Mouse (Mus musculus) thymus, postnatal 4 days (tissue): ENCODE measurements at regions not wholly inside any gene's neighbourhood (a gene's known extent, or its start where the extent isn't known, plus 50 kb on each side); places are given as distances from the start of the nearest gene placed in this dataset.

Experiments used
- DNase-seq: peaks from one replicate; pipeline ENCODE4 v3.0.0; 2021

DNA sequence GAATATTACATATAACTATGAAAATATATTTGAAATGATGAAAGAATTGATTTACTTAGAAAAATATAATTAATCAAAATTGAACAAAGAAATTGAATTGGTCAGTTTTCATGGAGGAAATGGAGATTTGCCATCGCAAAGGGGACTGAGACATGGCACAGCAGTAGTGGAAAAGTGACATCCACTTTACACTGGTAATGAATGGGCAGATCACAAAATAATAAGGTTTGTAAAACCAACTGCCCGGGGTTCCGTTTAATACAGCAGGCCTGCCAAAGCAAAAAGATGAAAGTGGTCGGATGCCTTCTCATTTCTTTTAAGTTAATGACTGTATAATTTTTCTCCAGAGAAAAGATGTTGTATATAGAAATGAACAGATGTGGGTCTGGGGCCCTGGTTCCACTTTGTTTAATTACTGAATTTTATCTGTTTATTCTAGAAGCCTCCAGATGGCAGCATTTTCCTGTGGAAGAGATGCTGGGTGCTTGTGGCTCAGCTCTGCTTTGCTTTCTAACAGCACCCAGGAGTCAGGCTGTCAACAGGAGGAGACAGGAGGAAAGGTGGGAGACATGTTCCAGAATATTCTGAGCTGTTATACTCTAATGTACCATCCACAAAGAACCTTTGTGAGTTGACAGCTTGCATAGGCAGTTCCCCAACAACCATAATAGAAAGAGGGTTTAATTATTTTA is 75.6 kb upstream of the Fbxl17 start:
- DNase-seq = no peak

DNA sequence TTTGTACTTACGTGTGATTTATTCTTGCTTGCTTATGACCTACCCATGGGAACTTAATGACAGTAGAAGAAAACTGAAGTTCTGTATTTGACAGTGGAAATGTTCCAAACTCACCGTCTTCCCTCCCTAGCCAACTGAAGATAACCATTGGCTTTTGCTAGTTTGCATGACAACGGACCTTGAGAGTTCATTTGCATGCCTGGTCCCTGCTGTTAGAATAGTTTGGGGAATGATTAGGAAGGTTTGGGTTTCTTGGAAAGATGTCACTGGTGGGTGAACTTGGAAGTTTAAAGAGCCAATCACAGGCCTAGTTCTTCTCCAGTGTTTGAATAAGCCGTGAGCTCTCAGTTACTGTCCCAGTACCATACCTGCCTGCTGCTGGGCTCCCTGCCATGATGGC is 83.1 kb upstream of the Fbxl17 start:
- DNase-seq = no peak

DNA sequence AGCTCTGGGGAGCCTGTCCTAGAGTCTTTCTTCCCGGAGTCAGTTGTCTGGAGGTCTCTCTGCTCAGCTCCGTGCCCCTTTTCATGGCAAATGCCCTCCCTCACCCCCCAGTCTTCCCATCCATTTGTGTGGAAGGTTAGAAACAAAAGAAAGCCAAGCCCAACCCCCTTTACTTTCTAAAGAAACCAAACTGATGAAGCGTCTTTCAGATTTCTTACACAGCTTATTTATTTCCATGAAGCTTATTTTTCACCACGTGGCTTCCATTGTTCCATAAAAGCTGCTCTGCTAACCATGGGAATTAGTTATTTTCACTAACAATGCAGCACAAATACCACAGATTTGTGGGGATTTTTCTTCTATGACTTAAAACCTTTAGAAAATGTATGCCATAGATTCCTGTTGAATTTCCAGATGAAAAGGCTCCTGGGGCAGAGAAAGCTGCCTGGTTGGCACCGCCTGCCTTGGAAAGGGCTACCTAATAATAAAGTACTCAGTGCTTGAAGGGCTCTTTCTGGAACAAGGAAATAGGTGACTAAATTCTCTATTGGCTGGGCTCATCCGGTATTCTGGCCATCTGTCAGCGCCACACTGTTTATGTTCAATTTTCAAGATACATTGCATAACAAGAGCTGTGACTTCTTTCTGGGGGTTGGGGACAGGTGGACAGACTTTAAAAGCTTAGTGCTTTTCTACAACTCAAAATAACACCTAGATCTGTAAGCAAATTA is 107.4 kb upstream of the Fbxl17 start:
- DNase-seq = no peak

DNA sequence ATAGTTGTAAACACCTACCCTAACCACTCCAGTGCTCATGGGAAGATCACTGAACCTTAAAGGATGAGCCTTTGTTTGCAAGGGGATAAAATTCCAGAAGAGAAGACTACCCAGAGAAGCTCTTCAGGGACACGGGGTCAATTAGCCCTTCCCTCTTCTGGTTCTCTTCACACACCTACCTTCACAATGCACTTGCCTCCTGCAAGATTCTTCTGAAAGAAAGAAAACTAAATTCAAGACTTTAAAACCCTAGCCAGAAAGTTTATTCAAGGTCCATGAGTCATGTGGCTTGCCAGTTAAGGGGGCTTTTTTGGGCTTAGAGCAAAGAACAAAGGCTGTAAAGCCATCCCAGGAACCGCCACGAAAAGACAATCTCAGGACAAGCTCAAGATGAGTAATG is 122.9 kb upstream of the Fbxl17 start:
- no peak for DNase-seq

DNA sequence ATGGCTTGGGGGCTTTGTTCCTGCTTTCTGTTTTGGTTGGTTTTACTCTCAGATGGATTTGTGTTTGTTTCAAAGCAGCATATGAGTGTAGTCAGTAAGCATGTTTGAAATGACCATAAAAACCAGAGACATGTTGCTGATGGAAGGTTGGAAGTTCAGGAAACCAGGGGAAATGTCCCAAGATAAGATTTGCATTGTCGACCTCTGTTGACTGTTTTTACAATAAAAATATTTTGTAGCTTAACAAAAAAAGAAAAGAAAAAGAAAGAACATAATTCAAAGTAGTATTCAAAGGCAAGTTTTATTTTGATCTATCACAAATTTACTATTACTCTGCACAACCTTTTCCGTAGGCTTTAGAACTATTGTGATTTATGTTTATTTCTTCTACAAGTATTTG is 137.8 kb upstream of the Fbxl17 start:
- DNase-seq = no peak

DNA sequence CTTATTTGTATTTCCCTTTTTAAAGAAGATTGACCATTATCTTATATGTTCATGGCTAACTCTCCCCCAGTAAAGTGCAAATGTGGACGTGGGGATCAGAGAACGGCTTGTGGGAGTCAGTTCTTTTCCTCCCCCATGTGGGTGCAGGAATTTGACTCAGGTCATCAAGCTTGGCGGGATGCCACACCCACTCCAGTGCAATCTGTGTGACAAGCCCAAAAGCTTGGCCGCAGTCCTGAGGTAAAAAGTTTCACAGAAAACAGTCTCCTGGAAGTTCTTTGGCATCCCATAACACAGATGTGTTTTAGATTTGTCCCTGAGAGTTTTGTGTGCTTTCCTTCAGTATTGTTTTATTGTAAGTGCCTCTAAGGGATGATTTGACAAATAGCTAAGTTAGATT is 144.6 kb upstream of the Fbxl17 start:
- no peak for DNase-seq

DNA sequence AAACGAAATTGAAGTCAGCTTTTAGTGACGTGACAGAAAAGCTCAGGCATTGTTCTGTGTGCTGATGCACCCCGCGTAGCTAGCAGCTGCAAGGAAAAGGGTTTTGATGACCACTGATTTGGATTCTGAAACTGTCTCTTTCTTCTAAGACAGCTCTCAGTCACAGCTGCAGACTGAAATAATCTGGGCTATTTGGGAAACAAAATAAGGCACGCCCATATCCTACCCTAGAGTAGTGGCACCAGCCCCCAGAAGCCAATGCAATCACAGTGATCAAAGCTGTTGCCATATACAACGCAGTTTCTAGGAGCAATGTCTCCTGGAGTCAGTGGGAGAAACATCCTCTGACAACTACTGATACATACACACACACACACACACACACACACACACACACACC is 157.9 kb upstream of the Fbxl17 start:
- no peak for DNase-seq

DNA sequence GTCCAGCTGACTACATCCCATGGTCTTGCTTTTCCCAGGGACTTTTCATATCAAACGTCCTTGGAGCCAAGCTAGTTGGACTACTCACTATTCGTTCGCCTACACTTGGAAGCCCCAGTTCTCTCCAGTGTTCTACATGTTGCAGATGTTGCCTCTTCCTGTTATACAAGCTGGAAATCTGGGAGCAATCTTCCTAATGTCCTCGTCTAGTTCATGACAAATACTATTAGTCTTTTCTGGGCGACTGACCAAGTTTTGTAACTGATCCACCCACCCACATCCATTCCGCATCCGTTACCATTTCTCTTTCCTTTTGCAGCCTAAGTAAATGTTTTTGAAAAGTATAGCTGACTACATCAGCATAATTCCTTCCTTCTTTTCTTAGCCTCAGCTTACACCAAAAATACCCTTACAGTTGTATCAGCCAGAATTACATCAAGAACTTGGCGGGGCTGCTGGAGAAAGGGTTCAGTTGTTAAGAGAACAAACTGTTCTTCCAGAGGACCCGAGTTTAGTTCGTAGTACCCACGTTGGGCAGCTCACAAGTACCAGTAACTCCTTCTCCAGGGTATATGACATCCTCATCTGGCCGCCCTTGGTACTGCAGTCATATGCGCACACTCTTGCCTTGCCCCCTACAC is 161.1 kb upstream of the Fbxl17 start:
- DNase-seq = no peak

DNA sequence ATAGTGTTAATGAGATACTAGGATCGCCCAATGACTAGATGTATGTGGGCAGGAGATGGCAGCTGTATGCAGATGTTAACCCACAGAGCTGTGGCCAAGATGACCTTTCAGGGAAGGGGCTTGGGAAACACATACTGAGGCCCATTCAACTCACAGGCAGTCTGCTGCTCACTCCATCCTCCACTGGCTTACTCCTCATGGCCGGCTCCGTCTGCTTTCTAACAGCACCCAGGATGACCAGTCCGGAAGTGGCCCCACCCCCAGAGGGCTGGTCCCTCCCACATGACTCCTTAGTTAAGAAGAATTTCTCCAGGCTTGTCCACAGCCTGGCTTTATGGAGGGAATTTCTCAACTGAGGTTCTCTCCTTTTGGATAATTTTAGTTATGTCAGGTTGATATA is 161.8 kb upstream of the Fbxl17 start:
- DNase-seq = no peak

DNA sequence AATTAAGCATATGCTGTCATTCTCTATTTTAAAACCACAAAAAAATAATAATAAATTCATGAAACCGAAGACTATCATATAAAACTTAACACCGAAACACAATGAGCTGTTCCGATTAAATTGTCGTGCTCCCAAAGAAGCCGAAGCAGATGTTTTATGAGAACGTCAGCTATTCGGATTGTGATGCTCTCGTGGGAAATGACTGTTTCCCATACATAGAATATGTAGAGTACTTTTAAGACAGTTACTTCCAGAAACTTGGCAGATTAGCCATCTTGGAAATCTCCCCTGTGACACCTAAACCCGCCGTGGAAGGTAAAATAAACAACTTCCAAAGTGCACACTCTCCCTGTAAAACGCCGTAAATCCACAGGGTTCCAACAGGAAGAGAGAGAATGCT is 162.4 kb upstream of the Fbxl17 start:
- no peak for DNase-seq

DNA sequence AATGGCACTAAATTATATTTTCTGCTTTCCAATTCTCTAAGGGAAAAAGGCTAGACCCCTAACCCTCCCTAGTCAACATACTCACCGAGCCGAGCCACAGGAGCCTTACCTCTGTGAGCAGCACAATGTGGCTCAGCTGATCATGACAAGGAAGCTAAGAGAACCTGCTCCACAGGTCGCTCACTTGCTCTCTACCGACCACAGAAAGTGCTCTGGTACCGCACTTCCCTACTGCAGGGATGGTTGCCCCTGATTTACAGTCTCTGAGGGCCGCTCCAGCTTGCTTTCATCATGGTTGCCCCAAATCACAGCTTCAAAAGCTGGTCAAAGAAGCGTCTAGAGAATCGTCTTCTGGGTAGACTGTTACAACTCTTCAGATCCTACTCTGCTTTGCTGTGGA is 177.0 kb upstream of the Fbxl17 start:
- DNase-seq = no peak

DNA sequence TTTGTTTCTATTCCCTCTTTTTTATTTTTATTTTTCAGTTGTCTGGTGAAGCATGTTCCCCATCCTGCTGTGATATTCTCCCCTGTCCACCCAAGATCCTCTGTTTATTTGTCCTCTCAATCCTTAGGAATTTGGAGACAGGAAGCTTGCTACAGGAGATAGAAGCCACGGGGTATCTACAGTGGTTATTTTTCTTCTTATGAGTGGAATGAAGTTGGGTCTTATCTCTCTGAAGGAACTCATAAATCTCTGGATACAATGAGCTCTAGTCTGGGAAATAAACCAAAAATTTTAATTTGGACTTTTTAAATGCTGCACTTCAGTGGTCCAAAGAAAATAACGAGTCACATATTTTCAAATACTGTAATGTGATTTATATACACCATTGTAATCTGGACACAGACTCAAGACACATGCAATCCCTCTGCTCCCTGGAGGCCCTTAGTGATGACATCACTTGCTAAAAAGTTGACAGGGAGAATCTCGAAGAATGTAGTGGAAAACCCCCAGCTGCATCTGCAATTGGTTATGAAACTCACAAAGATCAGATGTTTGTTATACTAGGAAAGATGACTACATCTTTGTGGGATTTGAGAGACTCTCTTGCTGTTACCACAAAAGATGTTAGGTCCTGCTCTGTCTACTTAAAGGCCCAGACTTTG is 178.3 kb upstream of the Fbxl17 start:
- no peak for DNase-seq

DNA sequence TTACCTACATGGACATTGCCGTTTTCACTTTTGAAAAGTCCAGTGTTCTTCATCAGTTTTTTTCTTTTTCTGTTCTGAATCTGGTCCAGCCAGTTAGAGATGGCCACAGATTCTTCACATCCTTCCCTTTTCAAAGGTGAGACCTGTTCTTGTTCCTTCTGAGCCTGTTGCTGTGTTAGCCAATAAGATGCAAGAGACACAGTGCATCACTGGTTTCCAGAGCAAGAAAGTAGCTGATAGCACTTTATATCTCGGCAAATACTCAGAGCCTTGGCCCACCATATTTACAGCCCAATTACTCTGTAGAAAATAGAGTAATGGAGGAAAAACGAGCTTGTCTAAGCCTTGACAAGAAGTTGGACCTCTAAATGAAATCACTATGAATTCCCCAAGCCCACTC is 180.7 kb upstream of the Fbxl17 start:
- no peak for DNase-seq

DNA sequence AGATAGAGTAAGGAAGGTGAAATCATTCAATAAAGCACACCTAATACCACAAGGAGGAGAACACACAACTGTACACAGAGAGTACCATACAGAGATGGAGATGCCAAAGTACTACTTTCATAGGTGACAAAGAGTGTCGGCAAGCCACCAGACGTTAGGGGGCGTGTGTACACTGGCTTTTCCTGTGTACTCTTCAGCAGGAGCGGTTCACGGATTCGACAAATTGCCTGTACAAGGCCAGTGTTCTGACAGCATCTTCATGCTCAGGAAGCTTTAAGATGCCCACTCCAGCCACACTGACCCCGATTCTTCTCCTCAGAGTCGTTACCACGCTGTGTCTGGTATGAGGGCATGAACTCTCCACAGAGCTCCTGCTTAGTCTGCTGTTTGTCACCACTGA is 179.5 kb upstream of the Fer start:
- no peak for DNase-seq

DNA sequence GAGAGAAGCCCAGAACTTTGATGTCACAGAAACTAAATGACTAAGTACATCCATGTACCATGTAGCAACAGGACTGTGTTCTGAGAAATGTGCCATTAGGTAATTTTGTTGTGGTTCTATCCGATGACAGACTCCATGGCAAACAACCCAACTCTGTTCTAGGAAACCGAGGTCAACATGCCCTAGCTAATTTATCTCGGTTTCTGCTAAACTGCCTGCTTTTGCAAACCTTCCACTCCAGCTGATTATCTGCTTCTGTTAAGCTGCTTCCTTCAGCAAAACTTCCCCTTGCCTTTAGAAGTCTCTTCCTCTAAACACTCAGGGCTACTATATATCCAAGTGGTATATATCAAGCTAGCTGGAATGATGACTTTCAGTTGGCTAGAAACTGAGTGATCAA is 178.8 kb upstream of the Fer start:
- DNase-seq = no peak

DNA sequence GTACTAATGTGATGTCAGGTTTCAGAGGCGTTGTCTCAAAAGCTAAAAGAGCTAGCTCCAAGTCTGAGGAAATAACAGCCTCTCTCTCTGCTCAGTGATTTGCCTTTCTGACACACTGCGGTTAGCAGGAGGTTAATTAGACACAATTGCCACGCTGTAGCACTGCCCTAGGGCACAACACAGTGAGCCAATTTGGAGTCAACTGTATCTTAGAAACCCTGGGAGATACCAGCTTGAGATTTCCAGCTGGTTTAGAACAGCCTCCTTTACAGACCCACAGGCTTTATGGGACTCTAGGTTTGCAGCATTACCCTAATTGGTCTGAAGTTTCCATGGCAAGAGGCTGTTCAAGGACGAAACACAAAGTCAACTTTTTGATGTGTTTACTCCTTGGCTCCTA is 176.9 kb upstream of the Fer start:
- no peak for DNase-seq

DNA sequence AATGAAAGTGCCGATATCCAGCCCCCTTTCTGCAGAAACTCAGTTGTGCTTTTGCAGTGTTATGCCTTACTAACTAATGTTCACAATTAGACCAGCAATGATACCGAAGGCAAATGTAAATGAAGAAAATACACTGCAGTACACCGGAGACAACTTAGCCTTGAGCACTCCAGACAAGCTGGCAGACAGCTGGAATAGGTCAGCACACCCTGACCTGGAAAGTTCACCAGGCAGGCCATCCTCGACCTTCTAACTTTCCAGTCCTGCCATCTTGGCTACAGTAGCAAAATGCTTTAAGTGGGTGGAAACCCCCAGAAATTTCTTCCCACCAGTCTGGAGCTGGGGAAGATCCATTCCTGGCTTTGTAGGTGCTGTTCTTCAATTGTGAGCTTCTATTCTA is 176.5 kb upstream of the Fer start:
- no peak for DNase-seq

DNA sequence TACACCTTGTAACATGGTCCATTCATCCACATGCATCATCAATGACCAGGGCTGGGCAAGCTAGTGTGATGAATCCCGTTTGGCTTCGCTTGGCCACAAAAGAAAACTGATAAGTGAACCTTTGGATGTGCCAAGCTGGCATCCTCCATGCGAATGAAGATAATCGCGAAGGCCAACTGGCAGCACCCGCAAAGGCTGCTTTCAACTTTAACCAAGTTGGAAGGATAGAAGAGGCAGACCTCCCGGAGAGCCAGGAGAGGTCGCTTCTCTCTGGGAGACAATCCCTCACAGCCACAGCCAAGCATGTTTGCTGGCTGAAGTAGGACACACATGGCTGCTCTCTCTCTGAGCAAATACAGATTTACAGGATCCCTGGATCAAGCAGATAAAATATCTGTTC is 173.6 kb upstream of the Fer start:
- DNase-seq = no peak

DNA sequence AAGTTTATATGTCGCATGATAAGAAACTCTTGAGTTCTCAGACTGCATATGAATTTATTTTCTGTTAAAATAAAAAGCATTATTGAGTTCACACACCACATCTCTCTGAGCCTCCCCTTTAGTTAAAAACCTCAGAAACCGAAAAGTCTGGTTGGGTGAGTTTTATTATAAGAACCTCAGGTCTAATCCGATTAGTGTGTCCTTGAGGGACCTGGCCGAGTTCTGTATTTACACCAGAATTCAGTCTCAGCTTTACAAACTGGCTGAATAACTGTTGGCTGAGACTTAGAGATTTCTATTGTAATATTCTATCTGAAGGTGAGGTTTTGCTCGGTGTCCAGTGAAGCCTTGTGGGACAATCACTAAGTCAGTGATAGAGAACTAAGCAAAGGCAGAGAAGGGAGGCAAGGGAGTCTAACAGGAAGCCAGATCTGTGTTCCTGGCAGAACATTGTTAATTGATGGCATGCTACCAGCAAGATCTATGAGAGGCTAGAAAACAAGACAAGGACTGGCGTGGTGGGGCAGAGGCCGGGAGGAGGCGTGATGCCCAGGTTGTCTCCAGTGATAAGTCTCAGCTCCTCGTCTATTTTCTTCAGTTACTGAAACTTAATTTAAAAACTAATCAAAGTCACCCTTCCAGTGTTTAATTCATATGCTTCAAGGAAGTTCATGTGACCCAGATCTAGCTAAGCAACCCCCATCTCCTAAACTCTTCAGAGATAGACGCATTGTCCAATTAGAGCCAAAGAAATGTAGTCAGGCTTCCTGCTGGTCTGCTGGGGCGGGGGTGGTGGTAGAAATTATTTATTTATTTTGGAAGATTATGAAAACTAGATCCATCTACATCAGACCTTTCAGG is 171.8 kb upstream of the Fer start:
- no peak for DNase-seq

DNA sequence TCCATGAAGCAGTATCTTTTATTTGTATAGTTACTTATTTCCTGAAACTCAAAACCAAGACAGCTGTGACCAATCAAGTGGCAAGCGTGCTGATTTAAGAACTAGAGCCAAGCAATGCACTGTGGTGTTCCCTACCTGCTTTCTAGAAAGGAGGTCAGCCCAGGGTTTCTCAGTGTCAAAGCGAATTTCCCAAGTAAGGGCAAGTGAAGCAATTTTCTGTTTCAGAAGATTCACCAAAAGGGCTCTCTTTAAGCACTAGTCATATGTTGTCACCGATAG is 171.2 kb upstream of the Fer start:
- DNase-seq = no peak

DNA sequence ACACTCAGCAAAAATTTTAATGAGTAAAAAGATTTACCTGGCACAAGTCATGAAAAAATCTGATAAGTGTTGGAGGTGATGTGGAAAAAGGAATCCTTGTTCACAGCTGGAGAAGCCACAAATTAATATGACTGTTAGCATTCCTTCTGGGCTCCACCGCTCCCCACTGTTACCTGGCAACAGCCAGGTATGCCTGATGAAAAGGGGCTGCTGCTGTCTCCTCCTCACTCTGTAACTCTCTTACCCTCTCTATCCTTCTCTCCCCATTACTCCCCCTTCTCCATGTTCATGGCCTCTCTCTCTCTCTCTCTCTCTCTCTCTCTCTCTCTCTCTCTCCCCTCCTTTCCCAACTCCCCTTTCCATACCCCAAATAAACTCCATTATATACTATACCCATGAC is 169.6 kb upstream of the Fer start:
- no peak for DNase-seq

DNA sequence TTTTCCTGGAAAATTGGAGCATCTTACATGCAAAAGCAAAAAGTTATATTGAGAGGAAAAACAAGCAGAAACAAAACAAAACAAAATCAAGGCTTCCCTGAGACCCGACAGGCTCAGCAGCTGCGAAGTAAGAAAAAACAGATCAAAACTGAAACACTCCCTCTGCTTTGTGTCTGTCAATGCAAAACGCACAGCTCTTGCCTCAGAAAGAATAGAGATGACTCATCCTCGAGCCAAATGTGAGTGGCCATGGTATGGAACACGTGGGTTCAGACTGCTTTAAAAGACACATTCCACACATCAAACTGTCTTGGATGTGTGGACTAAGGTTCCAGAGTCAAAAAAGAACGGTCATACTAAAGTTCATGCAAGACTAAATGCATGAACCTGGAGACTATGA is 163.3 kb upstream of the Fer start:
- no peak for DNase-seq

DNA sequence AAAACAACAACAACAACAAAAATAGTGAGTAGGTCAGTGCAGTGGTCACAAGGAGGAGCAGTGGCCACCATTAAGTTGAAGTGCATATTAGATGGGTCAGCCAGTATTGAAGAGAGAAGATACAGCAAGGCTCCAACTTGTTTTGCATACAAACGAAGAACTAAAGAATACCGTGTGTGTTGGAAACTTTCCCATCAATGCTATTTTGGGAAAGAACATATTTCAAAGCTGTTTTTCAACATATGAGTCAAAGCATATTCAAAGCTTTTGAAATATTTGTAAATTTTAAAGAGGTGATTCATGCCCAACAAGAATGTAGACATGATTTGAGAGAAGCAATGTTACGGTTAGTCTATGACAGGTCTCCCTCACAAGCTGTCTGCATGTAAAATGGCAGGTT is 157.9 kb upstream of the Fer start:
- no peak for DNase-seq
